In genomic region chr4:71933240-71933986, GRCm38 (mm10) we compare ENCODE assay signal across 16 mouse cellular contexts.
DNase-seq lines count a peak whose midpoint lies in the region; ATAC-seq and TF ChIP-seq lines count a peak whose summit lies in the region.
"Had no signal": no experiment of that assay in that cellular context is flagged by ENCODE, and none has a peak within 500 bp of the region (broad histone marks: within the 10 kb centered on the region; RNA-seq: fewer than 3 reads in every experiment).

No protein-coding gene starts in this region.

- H3K9me3 ChIP-seq in forebrain, embryonic 11.5 days (ENCODE audit: control insufficient read depth, low read length) = no peaks in the 10 kb centered on the region
- no peaks in the 10 kb centered on the region for H3K9me3 ChIP-seq in forebrain, embryonic 10.5 days
- H3K9me3 ChIP-seq in forebrain, postnatal 0 days (ENCODE audit: low read length) = no peaks in the 10 kb centered on the region
- no peaks in the 10 kb centered on the region for H3K9me3 ChIP-seq in midbrain, embryonic 16.5 days (replicated peaks; ENCODE audit: control insufficient read depth, low read length, poor library complexity, severe bottlenecking)

- DNase-seq in forebrain, embryonic 11.5 days (ENCODE audit: low spot score) = no peak
- DNase-seq in forebrain, embryonic 10.5 days (ENCODE audit: extremely low spot score, low spot score) = no peak
- DNase-seq in brain, embryonic 14.5 days (ENCODE audit: low read depth) = peak; percentile 95
- DNase-seq in forebrain, postnatal 0 days = peak; percentile 46
- DNase-seq in heart, adult 8-10 months (ENCODE audit: low spot score) = no peak
- DNase-seq in lung, adult 18-20 months = no peak
- no peak for DNase-seq in kidney, postnatal 36 days
- DNase-seq: adrenal gland, adult 2 months; B cell, adult 2 months; liver; lung, embryonic 14.5 days; right cerebral cortex, postnatal 14 days; thymus, adult 2 months had no signal

- TF ChIP-seq CTCF in brain, embryonic 14.5 days (IDR thresholded peaks at IDR 0.05; ENCODE audit: borderline replicate concordance, extremely low read depth, insufficient read depth, insufficient read length) = no peak
- no peak for TF ChIP-seq CTCF in forebrain, postnatal 0 days (IDR thresholded peaks at IDR 0.05; ENCODE audit: low read depth)

- no peak overlapping the region for H3K9ac ChIP-seq in forebrain, embryonic 11.5 days (ENCODE audit: low read length)
- H3K9ac ChIP-seq in forebrain, postnatal 0 days = no peak overlapping the region
- H3K9ac ChIP-seq in midbrain, embryonic 16.5 days (ENCODE audit: low read depth, low read length) = no peak overlapping the region
- H3K9ac ChIP-seq: lung, embryonic 14.5 days had no signal

- 38% methylated on average over 2 of the region's 2 CpGs for WGBS in forebrain, embryonic 11.5 days
- WGBS in forebrain, embryonic 10.5 days = 59% methylated on average over 2 of the region's 2 CpGs
- 11% methylated on average over 2 of the region's 2 CpGs for WGBS in forebrain, postnatal 0 days
- WGBS in midbrain, embryonic 16.5 days = 35% methylated on average over 2 of the region's 2 CpGs

- no peak overlapping the region for H3K4me3 ChIP-seq in forebrain, embryonic 11.5 days (ENCODE audit: low read depth, low read length)
- no peak overlapping the region for H3K4me3 ChIP-seq in forebrain, embryonic 10.5 days
- H3K4me3 ChIP-seq in forebrain, postnatal 0 days (ENCODE audit: low read depth, low read length) = no peak overlapping the region
- H3K4me3 ChIP-seq in midbrain, embryonic 16.5 days (ENCODE audit: low read depth, low read length) = no peak overlapping the region
- H3K4me3 ChIP-seq: erythroblast, embryonic 14.5 days had no signal

- ATAC-seq in forebrain, embryonic 11.5 days (replicated peaks; ENCODE audit: low FRiP score) = peak; percentile 85
- peak; percentile 85 for ATAC-seq in forebrain, postnatal 0 days
- ATAC-seq in midbrain, embryonic 16.5 days = peak; percentile 76
- ATAC-seq: inflammation-experienced regulatory T-cells, adult 6 months had no signal

- no peak overlapping the region for H3K4me2 ChIP-seq in forebrain, embryonic 11.5 days (ENCODE audit: low read depth, low read length, severe bottlenecking)
- no peak overlapping the region for H3K4me2 ChIP-seq in forebrain, postnatal 0 days (ENCODE audit: low read depth)
- H3K4me2 ChIP-seq in midbrain, embryonic 16.5 days (ENCODE audit: low read length) = no peak overlapping the region
- H3K4me2 ChIP-seq: lung, embryonic 14.5 days had no signal

- TF ChIP-seq POLR2A in brain, embryonic 14.5 days (IDR thresholded peaks at IDR 0.05; ENCODE audit: borderline replicate concordance, extremely low read depth, insufficient read depth, insufficient read length, poor library complexity, severe bottlenecking) = no peak

- no peaks in the 10 kb centered on the region for H3K27me3 ChIP-seq in forebrain, embryonic 11.5 days (ENCODE audit: control insufficient read depth, insufficient read depth, low read length)
- H3K27me3 ChIP-seq in forebrain, embryonic 10.5 days (ENCODE audit: poor library complexity, severe bottlenecking) = no peaks in the 10 kb centered on the region
- H3K27me3 ChIP-seq in forebrain, postnatal 0 days (ENCODE audit: insufficient read depth, low read length) = no peaks in the 10 kb centered on the region
- H3K27me3 ChIP-seq in midbrain, embryonic 16.5 days (ENCODE audit: control insufficient read depth, insufficient read depth, low read depth, low read length) = no peaks in the 10 kb centered on the region

- no peak overlapping the region for H3K27ac ChIP-seq in forebrain, embryonic 11.5 days (ENCODE audit: low read depth, low read length)
- H3K27ac ChIP-seq in forebrain, embryonic 10.5 days = no peak overlapping the region
- no peak overlapping the region for H3K27ac ChIP-seq in forebrain, postnatal 0 days (ENCODE audit: low read depth, low read length)
- no peak overlapping the region for H3K27ac ChIP-seq in midbrain, embryonic 16.5 days (ENCODE audit: low read length)

- no peaks in the 10 kb centered on the region for H3K36me3 ChIP-seq in forebrain, embryonic 11.5 days (ENCODE audit: control insufficient read depth, insufficient read depth, low read length)
- H3K36me3 ChIP-seq in forebrain, embryonic 10.5 days (replicated peaks) = no peaks in the 10 kb centered on the region
- no peaks in the 10 kb centered on the region for H3K36me3 ChIP-seq in forebrain, postnatal 0 days (ENCODE audit: insufficient read depth)
- H3K36me3 ChIP-seq in midbrain, embryonic 16.5 days (ENCODE audit: control insufficient read depth, insufficient read depth, low read length) = no peaks in the 10 kb centered on the region

- no peaks in the 10 kb centered on the region for H3K4me1 ChIP-seq in forebrain, embryonic 11.5 days (replicated peaks; ENCODE audit: control insufficient read depth, insufficient read depth, low read length)
- no peaks in the 10 kb centered on the region for H3K4me1 ChIP-seq in forebrain, embryonic 10.5 days
- H3K4me1 ChIP-seq in forebrain, postnatal 0 days (ENCODE audit: insufficient read depth) = no peaks in the 10 kb centered on the region
- no peaks in the 10 kb centered on the region; the same call in 1 of the 2 replicates for H3K4me1 ChIP-seq in midbrain, embryonic 16.5 days (ENCODE audit: control insufficient read depth, insufficient read depth, low read length)

Comparison
In these comparisons a context has a peak if more than half of its experiments do, and no peak if none do; other contexts are left out.
1. DNase-seq: peak in brain, embryonic 14.5 days (single experiment) and forebrain, postnatal 0 days (single experiment); none in forebrain, embryonic 11.5 days (single experiment), forebrain, embryonic 10.5 days (single experiment), heart, adult 8-10 months (single experiment), lung, adult 18-20 months (0 of 2) and kidney, postnatal 36 days (0 of 2).
2. Peak in every context shown above with its lines, with median percentiles within 50 percentile points of each other: ATAC-seq.